Mouse (Mus musculus) megakaryocyte, embryonic 14.5 days (primary cell): Measurements from ENCODE around the gene Trmt1l. TPM values are rescaled to one million over a fixed set of nuclear protein-coding genes. Genes with fewer than 3 reads are reported as not detected.
A peak's percentile ranks its signal among the peaks of the same experiment; 100 is the strongest.

Source experiments
- H3K27me3 ChIP-seq: replicated peaks from 2 replicates; pipeline ENCODE3; 2012; ENCODE audit warnings: inconsistent platforms
- H3K36me3 ChIP-seq: replicated peaks from 2 replicates; pipeline ENCODE3; 2012; ENCODE audit warnings: low read length, inconsistent platforms, mixed read lengths
- H3K4me1 ChIP-seq: 2 replicates; pipeline ENCODE4 v1.6.1; 2012; ENCODE audit warnings: inconsistent platforms
- H3K4me3 ChIP-seq: replicated peaks from 2 replicates; pipeline ENCODE3; 2012; ENCODE audit warnings: moderate library complexity, mild to moderate bottlenecking, inconsistent platforms
- H3K9me3 ChIP-seq: 2 replicates; pipeline ENCODE4 v1.6.1; 2012; ENCODE audit warnings: inconsistent platforms
- FLI1 ChIP-seq: IDR thresholded peaks from 2 replicates; pipeline ENCODE4 v1.6.1; 2012; ENCODE audit warnings: low read length, inconsistent platforms, mixed read lengths
- GATA1 ChIP-seq: IDR thresholded peaks from 3 replicates; pipeline ENCODE4 v1.6.1; 2012; ENCODE audit warnings: mixed read lengths, low read length, inconsistent platforms, borderline replicate concordance
- polyA plus RNA-seq: library from polyadenylated mRNA; stranded (reverse); fragments of >175 nt; gene quantifications from 2 replicates; pipeline ENCODE4 v1.2.3, GENCODE M21; 2012; ENCODE audit warnings: low replicate concordance; ENCODE audit not compliant: insufficient read depth

The Trmt1l gene
- polyA plus RNA-seq, result 5.1 and 5.8 TPM in 2 replicates

GRCm38 (mm10) chr1:151428263-151429221 is at the start of gene Trmt1l, which contains the start of gene Swt1:
TSS of gene Trmt1l (plus strand) at chr1:151428542.
TSS of gene Swt1 (minus strand) at chr1:151428455.
- TF ChIP-seq GATA1 (no peak), FLI1 (peak; percentile 27; the same call in 1 of the 2 replicates)
- peak within 1 kb of the TSS; percentile 99 for H3K4me3 ChIP-seq
- peaks cover 21% of the 10 kb centered on the region for H3K4me1 ChIP-seq
- H3K9me3 ChIP-seq, result no peaks in the 10 kb centered on the region
- H3K36me3 ChIP-seq, result peaks cover 22% of the 10 kb centered on the region
- no peaks in the 10 kb centered on the region for H3K27me3 ChIP-seq

- Histone ChIP-seq H3K4me1 (no peaks in the 10 kb centered on the region), H3K9me3 (no peaks in the 10 kb centered on the region), H3K27me3 (no peaks in the 10 kb centered on the region), H3K4me3 (no peak overlapping the region), H3K36me3 (peaks cover 56% of the 10 kb centered on the region)
- TF ChIP-seq FLI1 (no peak), GATA1 (no peak)
Observed at GRCm38 (mm10) chr1:151390029-151390428, 38.3 kb upstream of the Trmt1l start.

GRCm38 (mm10) chr1:151409827-151410226 is 18.5 kb upstream of the Trmt1l start:
- Histone ChIP-seq H3K4me3 (no peak overlapping the region), H3K27me3 (no peaks in the 10 kb centered on the region), H3K9me3 (no peaks in the 10 kb centered on the region), H3K4me1 (peaks cover 10% of the 10 kb centered on the region; the same call in 1 of the 2 replicates), H3K36me3 (peaks cover 66% of the 10 kb centered on the region)
- TF ChIP-seq FLI1, result no peak
- no peak for TF ChIP-seq GATA1

GRCm38 (mm10) chr1:151422178-151422577 is 6.2 kb upstream of the Trmt1l start:
- Histone ChIP-seq H3K36me3 (peaks cover 49% of the 10 kb centered on the region), H3K4me1 (peaks cover 20% of the 10 kb centered on the region), H3K9me3 (no peaks in the 10 kb centered on the region), H3K27me3 (no peaks in the 10 kb centered on the region), H3K4me3 (no peak overlapping the region)
- TF ChIP-seq GATA1 (no peak), FLI1 (no peak)

- Histone ChIP-seq H3K4me1 (peaks cover 32% of the 10 kb centered on the region), H3K36me3 (peaks cover 18% of the 10 kb centered on the region), H3K9me3 (no peaks in the 10 kb centered on the region), H3K27me3 (no peaks in the 10 kb centered on the region), H3K4me3 (peak overlapping the region; percentile 99)
- TF ChIP-seq FLI1 (no peak), GATA1 (no peak)
Observed at GRCm38 (mm10) chr1:151426947-151427600, 1.3 kb upstream of the Trmt1l start.

GRCm38 (mm10) chr1:151427888-151428262 is 467 bp upstream of the Trmt1l start:
- peak overlapping the region; percentile 99 for H3K4me3 ChIP-seq
- H3K36me3 ChIP-seq, result peaks cover 18% of the 10 kb centered on the region
- peaks cover 24% of the 10 kb centered on the region for H3K4me1 ChIP-seq
- no peak for TF ChIP-seq GATA1
- TF ChIP-seq FLI1, result no peak
- no peaks in the 10 kb centered on the region for H3K9me3 ChIP-seq
- no peaks in the 10 kb centered on the region for H3K27me3 ChIP-seq

GRCm38 (mm10) chr1:151429316-151429715 is 974 bp downstream of the Trmt1l start:
- Histone ChIP-seq H3K27me3 (no peaks in the 10 kb centered on the region), H3K36me3 (peaks cover 30% of the 10 kb centered on the region), H3K4me3 (peak overlapping the region; percentile 99), H3K9me3 (no peaks in the 10 kb centered on the region), H3K4me1 (peaks cover 21% of the 10 kb centered on the region)
- TF ChIP-seq FLI1 (no peak), GATA1 (no peak)

- peaks cover 85% of the 10 kb centered on the region for H3K36me3 ChIP-seq
- TF ChIP-seq GATA1, result no peak
- TF ChIP-seq FLI1, result no peak
- no peak overlapping the region for H3K4me3 ChIP-seq
- H3K9me3 ChIP-seq, result no peaks in the 10 kb centered on the region
- no peaks in the 10 kb centered on the region for H3K27me3 ChIP-seq
- H3K4me1 ChIP-seq, result peaks cover 8% of the 10 kb centered on the region; the same call in 1 of the 2 replicates
Observed at GRCm38 (mm10) chr1:151435431-151435830, 7.1 kb downstream of the Trmt1l start.

GRCm38 (mm10) chr1:151449866-151450265 is 21.5 kb downstream of the Trmt1l start:
- no peaks in the 10 kb centered on the region for H3K4me1 ChIP-seq
- H3K27me3 ChIP-seq, result no peaks in the 10 kb centered on the region
- peaks cover 81% of the 10 kb centered on the region for H3K36me3 ChIP-seq
- no peak overlapping the region for H3K4me3 ChIP-seq
- TF ChIP-seq GATA1 (no peak), FLI1 (no peak)
- H3K9me3 ChIP-seq, result no peaks in the 10 kb centered on the region

GRCm38 (mm10) chr1:151450851-151451250 is 22.5 kb downstream of the Trmt1l start:
- H3K36me3 ChIP-seq, result peaks cover 78% of the 10 kb centered on the region
- H3K4me3 ChIP-seq, result no peak overlapping the region
- H3K9me3 ChIP-seq, result no peaks in the 10 kb centered on the region
- H3K4me1 ChIP-seq, result no peaks in the 10 kb centered on the region
- no peak for TF ChIP-seq FLI1
- no peak for TF ChIP-seq GATA1
- H3K27me3 ChIP-seq, result no peaks in the 10 kb centered on the region
